Mouse (Mus musculus) erythroblast, embryonic 14.5 days (primary cell): ENCODE results near the gene Rhbg. TPM values are rescaled to one million over a fixed set of nuclear protein-coding genes. Genes with fewer than 3 reads are reported as not detected.

Experiments
- H3K27me3 ChIP-seq: 2 replicates; pipeline ENCODE4 v1.6.1; 2012; ENCODE audit warnings: inconsistent platforms; ENCODE audit not compliant: control insufficient read depth
- H3K36me3 ChIP-seq: 2 replicates; pipeline ENCODE4 v1.6.1; 2012; ENCODE audit warnings: mild to moderate bottlenecking, inconsistent platforms; ENCODE audit not compliant: control insufficient read depth
- H3K4me1 ChIP-seq: 2 replicates; pipeline ENCODE4 v1.6.1; 2012; ENCODE audit warnings: inconsistent platforms; ENCODE audit not compliant: control insufficient read depth
- H3K4me3 ChIP-seq: replicated peaks from 2 replicates; pipeline ENCODE3; 2012; ENCODE audit warnings: moderate library complexity, mild to moderate bottlenecking, inconsistent platforms
- H3K9me3 ChIP-seq: 2 replicates; pipeline ENCODE4 v1.6.1; 2012; ENCODE audit warnings: low read length, inconsistent platforms, mixed read lengths; ENCODE audit not compliant: control insufficient read depth
- GATA1 ChIP-seq: IDR thresholded peaks from 2 replicates; pipeline ENCODE4 v1.6.1; 2012; ENCODE audit warnings: low read length, inconsistent platforms, mixed read lengths
- TAL1 ChIP-seq: IDR thresholded peaks from 3 replicates; pipeline ENCODE4 v1.6.1; 2012; ENCODE audit warnings: low read length, inconsistent platforms, mixed read lengths
- polyA plus RNA-seq: library from polyadenylated mRNA; stranded (reverse); fragments of >175 nt; gene quantifications from 2 replicates; pipeline ENCODE4 v1.2.3, GENCODE M21; 2012

Rhbg gene
- polyA plus RNA-seq, 1 experiment = not detected

- Histone ChIP-seq H3K4me3 (no peak overlapping the region), H3K27me3 (peaks cover 99% of the 10 kb centered on the region), H3K9me3 (no peaks in the 10 kb centered on the region; the same call in 1 of the 2 replicates), H3K36me3 (no peaks in the 10 kb centered on the region), H3K4me1 (no peaks in the 10 kb centered on the region)
- TF ChIP-seq TAL1 (no peak), GATA1 (no peak)
Observed at GRCm38 (mm10) chr3:88200161-88200971, 54.1 kb downstream of the Rhbg start.

GRCm38 (mm10) chr3:88199541-88200110, 54.9 kb downstream of the Rhbg start:
- no peaks in the 10 kb centered on the region for H3K4me1 ChIP-seq
- peaks cover 96% of the 10 kb centered on the region for H3K27me3 ChIP-seq
- TF ChIP-seq GATA1 = no peak
- no peak for TF ChIP-seq TAL1

GRCm38 (mm10) chr3:88198505-88199020, 55.9 kb downstream of the Rhbg start:
- TF ChIP-seq GATA1 = no peak
- no peak for TF ChIP-seq TAL1
- Histone ChIP-seq H3K27me3 (peaks cover 92% of the 10 kb centered on the region), H3K4me1 (no peaks in the 10 kb centered on the region), H3K36me3 (no peaks in the 10 kb centered on the region), H3K4me3 (no peak overlapping the region), H3K9me3 (no peaks in the 10 kb centered on the region; the same call in 1 of the 2 replicates)

More at GRCm38 (mm10) chr3:88199541-88200110, 54.9 kb downstream of the Rhbg start:
- Histone ChIP-seq H3K9me3 (no peaks in the 10 kb centered on the region; the same call in 1 of the 2 replicates), H3K4me3 (no peak overlapping the region), H3K36me3 (no peaks in the 10 kb centered on the region)

- Histone ChIP-seq H3K27me3 (peaks cover 86% of the 10 kb centered on the region), H3K4me1 (no peaks in the 10 kb centered on the region), H3K4me3 (no peak overlapping the region), H3K9me3 (no peaks in the 10 kb centered on the region; the same call in 1 of the 2 replicates), H3K36me3 (no peaks in the 10 kb centered on the region)
- TF ChIP-seq TAL1 = no peak
- TF ChIP-seq GATA1 = no peak
Observed at GRCm38 (mm10) chr3:88197741-88198504, 56.6 kb downstream of the Rhbg start.

Other genes starting within 250 kb of the Rhbg start
- gene Hapln2, start 227.1 kb downstream of the Rhbg start, polyA plus RNA-seq = not detected in 2 replicates
- 0.57 and 0.75 TPM in 2 replicates for gene Gpatch4, start 211.6 kb downstream of the Rhbg start, polyA plus RNA-seq
- 1.2 and 2.1 TPM in 2 replicates for gene Naxe, start 196.2 kb downstream of the Rhbg start, polyA plus RNA-seq
- gene Ttc24, start 176.4 kb downstream of the Rhbg start, polyA plus RNA-seq = not detected in 2 replicates
- gene Iqgap3, start 172.7 kb downstream of the Rhbg start, polyA plus RNA-seq = 1.6 and 3.1 TPM in 2 replicates
- 2.6 and 3.4 TPM in 2 replicates for gene Mef2d, start 112.3 kb downstream of the Rhbg start, polyA plus RNA-seq
- gene Gm38392, start 32.5 kb upstream of the Rhbg start, polyA plus RNA-seq = not detected in 2 replicates
- 0.08 and 0.12 TPM in 2 replicates for gene Tsacc, start 42.3 kb upstream of the Rhbg start, polyA plus RNA-seq
- 1.6 and 3.8 TPM in 2 replicates for gene Cct3, start 42.4 kb upstream of the Rhbg start, polyA plus RNA-seq
- gene Glmp, start 70.3 kb upstream of the Rhbg start, polyA plus RNA-seq = 4.4 and 10.8 TPM in 2 replicates
- gene Tmem79, start 81.4 kb upstream of the Rhbg start, polyA plus RNA-seq = 0.09 and 0.25 TPM in 2 replicates
- 16.0 and 20.1 TPM in 2 replicates for gene Smg5, start 81.6 kb upstream of the Rhbg start, polyA plus RNA-seq
- 1.8 and 3.4 TPM in 2 replicates for gene Paqr6, start 109.9 kb upstream of the Rhbg start, polyA plus RNA-seq
- not detected in 2 replicates for gene Bglap3, start 118.0 kb upstream of the Rhbg start, polyA plus RNA-seq
- gene Bglap2, start 124.0 kb upstream of the Rhbg start, polyA plus RNA-seq = not detected in 2 replicates
- gene Bglap, start 129.8 kb upstream of the Rhbg start, polyA plus RNA-seq = not detected in 2 replicates
- gene Pmf1, start 155.6 kb upstream of the Rhbg start, polyA plus RNA-seq = 40.0 and 42.2 TPM in 2 replicates
- 1.1 and 1.2 TPM in 2 replicates for gene Slc25a44, start 170.4 kb upstream of the Rhbg start, polyA plus RNA-seq
- 0.11 and 0.12 TPM in 2 replicates for gene Sema4a, start 206.5 kb upstream of the Rhbg start, polyA plus RNA-seq